Mouse (Mus musculus): Measurements from ENCODE around the gene Neb.

GRCm38 (mm10) chr2:52286421-52286820 lies 91.9 kb downstream of the Neb start:
- TF ChIP-seq POLR2A (IDR thresholded peaks at IDR 0.05; ENCODE audit: borderline replicate concordance, low read depth, low read length) (no peak), CTCF (IDR thresholded peaks at IDR 0.05; ENCODE audit: low read depth, low read length) (no peak)
